Mouse (Mus musculus) liver, adult 2 months (tissue): ENCODE measurements at regions not wholly inside any gene's neighbourhood (a gene's known extent, or its start where the extent isn't known, plus 50 kb on each side); places are given as distances from the start of the nearest gene placed in this dataset.

ENCODE experiments used
- CTCF ChIP-seq: fragments of 200-500 bp; IDR thresholded peaks from 2 replicates; pipeline ENCODE4 v1.5.1; 2011; ENCODE audit warnings: low read depth, low read length, control low read depth
- POLR2A ChIP-seq: fragments of 200-500 bp; IDR thresholded peaks from 2 replicates; pipeline ENCODE4 v1.6.1; 2011; ENCODE audit warnings: low read length, control low read depth; ENCODE audit not compliant: insufficient read depth; ENCODE audit errors: extremely low read depth

- TF ChIP-seq CTCF (no peak), POLR2A (no peak)
These were observed 515.6 kb upstream of the Klf6 start for GRCm38 (mm10) chr13:5345712-5346111.
